ENCODE assay signal across 9 mouse cellular contexts in genomic region chr11:113709731-113710256, GRCm38 (mm10). TPM values are rescaled to one million over a fixed set of nuclear protein-coding genes. Genes with fewer than 3 reads are reported as not detected.
A peak's percentile ranks its signal among the peaks of the same experiment; 100 is the strongest.
DNase-seq lines count a peak whose midpoint lies in the region; ATAC-seq lines count a peak whose summit lies in the region.
"Had no signal": no experiment of that assay in that cellular context is flagged by ENCODE, and none has a peak within 500 bp of the region (broad histone marks: within the 10 kb centered on the region; RNA-seq: fewer than 3 reads in every experiment).

Cpsf4l (minus strand) TSS chr11:113710017.

- H3K36me3 ChIP-seq in embryonic facial prominence, embryonic 10.5 days (replicated peaks), result peaks cover 11% of the 10 kb centered on the region
- peaks cover 8% of the 10 kb centered on the region; the same call in 1 of the 2 replicates for H3K36me3 ChIP-seq in kidney, embryonic 15.5 days
- H3K36me3 ChIP-seq: liver, embryonic 15.5 days had no signal

- H3K4me3 ChIP-seq in embryonic facial prominence, embryonic 10.5 days, result peak within 1 kb of the TSS; percentile 36
- H3K4me3 ChIP-seq in kidney, embryonic 15.5 days (replicated peaks), result no peak within 1 kb of the TSS
- H3K4me3 ChIP-seq: liver, embryonic 15.5 days had no signal

- peaks cover 40% of the 10 kb centered on the region for H3K4me1 ChIP-seq in embryonic facial prominence, embryonic 10.5 days
- peaks cover 24% of the 10 kb centered on the region for H3K4me1 ChIP-seq in kidney, embryonic 15.5 days
- H3K4me1 ChIP-seq: liver, embryonic 15.5 days had no signal

- H3K9me3 ChIP-seq in embryonic facial prominence, embryonic 10.5 days, result no peaks in the 10 kb centered on the region
- no peaks in the 10 kb centered on the region for H3K9me3 ChIP-seq in kidney, embryonic 15.5 days (replicated peaks)
- H3K9me3 ChIP-seq: liver, embryonic 15.5 days had no signal

- DNase-seq in kidney, adult 18-20 months, result peak; percentile 23
- no peak for DNase-seq in kidney, adult 11 months
- DNase-seq in embryonic facial prominence, embryonic 10.5 days (ENCODE audit: low spot score), result no peak
- peak; percentile 95 for DNase-seq in retina, postnatal 1 day
- DNase-seq in urinary bladder, adult 2 months (ENCODE audit: low spot score), result no peak
- no peak for DNase-seq in cerebellum, postnatal 10 days
- DNase-seq in left cerebral cortex, adult 18-20 months (ENCODE audit: low spot score in 2 of 2), result no peak

- no peak for ATAC-seq in kidney, embryonic 15.5 days (replicated peaks; ENCODE audit: low FRiP score)

- peak within 1 kb of the TSS; percentile 5; the same call in 1 of the 2 replicates for H3K4me2 ChIP-seq in kidney, embryonic 15.5 days
- H3K4me2 ChIP-seq: liver, embryonic 15.5 days had no signal

- peak within 1 kb of the TSS; percentile 25; the same call in 1 of the 2 replicates for H3K9ac ChIP-seq in kidney, embryonic 15.5 days
- H3K9ac ChIP-seq: liver, embryonic 15.5 days had no signal

- peak within 1 kb of the TSS; percentile 87 for H3K27ac ChIP-seq in embryonic facial prominence, embryonic 10.5 days (replicated peaks)
- H3K27ac ChIP-seq in kidney, embryonic 15.5 days, result peak within 1 kb of the TSS; percentile 83
- H3K27ac ChIP-seq: liver, embryonic 15.5 days had no signal

- WGBS in embryonic facial prominence, embryonic 10.5 days, result 5% methylated on average over 11 of the region's 11 CpGs
- WGBS in kidney, embryonic 15.5 days, result 13% methylated on average over 11 of the region's 11 CpGs

- peaks cover 32% of the 10 kb centered on the region for H3K27me3 ChIP-seq in embryonic facial prominence, embryonic 10.5 days (replicated peaks; ENCODE audit: low read depth, poor library complexity, severe bottlenecking)
- H3K27me3 ChIP-seq in kidney, embryonic 15.5 days, result 0 out of 2 replicates have a peak, but pooled peaks cover 4% of the 10 kb centered on the region

RNA-seq across cellular contexts. Expression of gene Cpsf4l, which starts in this region (rescaled TPM):
- 0.34 and 0.69 TPM in 2 replicates for polyA plus RNA-seq in embryonic facial prominence, embryonic 10.5 days (2016; fragmentation: Nextera tagmentation; extraction: Ambion mirVana)
- polyA plus RNA-seq in kidney, embryonic 15.5 days (2015; fragmentation: Nextera tagmentation; extraction: Ambion mirVana), result 0.74 and 1.2 TPM in 2 replicates
- 0.38 and 0.44 TPM in 2 replicates for polyA plus RNA-seq in urinary bladder, adult 2 months (2012; rRNA removed)
- under 1 TPM in 1 of 2 experiments, not detected in 1; 0.35 TPM for total RNA-seq in left cerebral cortex, adult 18-20 months (2021)
- polyA plus RNA-seq: liver, embryonic 15.5 days had no signal

Comparison
In these comparisons a context has a peak if more than half of its experiments do, and no peak if none do; other contexts are left out.
1. DNase-seq: peak in kidney, adult 18-20 months (single experiment) and retina, postnatal 1 day (single experiment); none in kidney, adult 11 months (single experiment), embryonic facial prominence, embryonic 10.5 days (single experiment), urinary bladder, adult 2 months (single experiment), cerebellum, postnatal 10 days (0 of 2) and left cerebral cortex, adult 18-20 months (0 of 2).